Comparison of ENCODE assay signal across 8 mouse cellular contexts in genomic region chr5:125141916-125142315, GRCm38 (mm10). TPM values are rescaled to one million over a fixed set of nuclear protein-coding genes. Genes with fewer than 3 reads are reported as not detected.
A peak's percentile ranks its signal among the peaks of the same experiment; 100 is the strongest.
DNase-seq lines count a peak whose midpoint lies in the region; ATAC-seq and TF ChIP-seq lines count a peak whose summit lies in the region.

No protein-coding gene starts in this region.

- H3K27me3 ChIP-seq in neural tube, embryonic 11.5 days (ENCODE audit: control insufficient read depth, insufficient read depth, low read length): no peaks in the 10 kb centered on the region
- no peaks in the 10 kb centered on the region for H3K27me3 ChIP-seq in heart, embryonic 13.5 days (replicated peaks)
- H3K27me3 ChIP-seq in liver, embryonic 13.5 days: no peaks in the 10 kb centered on the region
- H3K27me3 ChIP-seq in stomach, postnatal 0 days (ENCODE audit: control insufficient read depth, insufficient read depth, low read length): no peaks in the 10 kb centered on the region

- no peak for TF ChIP-seq EP300 in stomach, postnatal 0 days (optimal IDR thresholded peaks at IDR 0.05)

- peak; percentile 37 for TF ChIP-seq CTCF in stomach, postnatal 0 days (IDR thresholded peaks at IDR 0.05; ENCODE audit: low read depth)

- no peak overlapping the region for H3K4me3 ChIP-seq in neural tube, embryonic 11.5 days (ENCODE audit: low read depth, low read length)
- no peak overlapping the region for H3K4me3 ChIP-seq in heart, embryonic 13.5 days
- no peak overlapping the region for H3K4me3 ChIP-seq in liver, embryonic 13.5 days (replicated peaks)
- H3K4me3 ChIP-seq in stomach, postnatal 0 days (ENCODE audit: low read depth, low read length): no peak overlapping the region

- H3K36me3 ChIP-seq in neural tube, embryonic 11.5 days (ENCODE audit: control insufficient read depth, insufficient read depth, low read length): no peaks in the 10 kb centered on the region
- no peaks in the 10 kb centered on the region for H3K36me3 ChIP-seq in heart, embryonic 13.5 days
- no peaks in the 10 kb centered on the region for H3K36me3 ChIP-seq in liver, embryonic 13.5 days
- H3K36me3 ChIP-seq in stomach, postnatal 0 days (ENCODE audit: control insufficient read depth, insufficient read depth, low read length): no peaks in the 10 kb centered on the region

- no peaks in the 10 kb centered on the region for H3K9me3 ChIP-seq in neural tube, embryonic 11.5 days (ENCODE audit: control insufficient read depth, low read length)
- H3K9me3 ChIP-seq in heart, embryonic 13.5 days: no peaks in the 10 kb centered on the region
- H3K9me3 ChIP-seq in liver, embryonic 13.5 days (replicated peaks): no peaks in the 10 kb centered on the region
- H3K9me3 ChIP-seq in stomach, postnatal 0 days (ENCODE audit: control insufficient read depth, low read length): no peaks in the 10 kb centered on the region

- peak; percentile 12 for DNase-seq in neural tube, embryonic 11.5 days (ENCODE audit: low spot score)
- no peak for DNase-seq in neural tube, embryonic 10.5 days (ENCODE audit: extremely low spot score, low spot score)
- no peak for DNase-seq in liver, embryonic 13.5 days
- DNase-seq in stomach, postnatal 0 days (ENCODE audit: low spot score): no peak
- DNase-seq in left cerebral cortex, adult 8-10 months (ENCODE audit: low spot score in 2 of 2): no peak
- DNase-seq in yolk sac, embryonic 10.5 days (ENCODE audit: low spot score): no peak

- peak overlapping the region; percentile 37 for H3K4me2 ChIP-seq in neural tube, embryonic 11.5 days (ENCODE audit: low read depth)
- H3K4me2 ChIP-seq in heart, embryonic 13.5 days: peak overlapping the region; percentile 81
- H3K4me2 ChIP-seq in liver, embryonic 13.5 days: no peak overlapping the region
- peak overlapping the region; percentile 78 for H3K4me2 ChIP-seq in stomach, postnatal 0 days (replicated peaks; ENCODE audit: low read depth)

- peak overlapping the region; percentile 98 for H3K27ac ChIP-seq in neural tube, embryonic 11.5 days (ENCODE audit: low read depth, low read length)
- H3K27ac ChIP-seq in heart, embryonic 13.5 days (replicated peaks): peak overlapping the region; percentile 100
- H3K27ac ChIP-seq in liver, embryonic 13.5 days: peak overlapping the region; percentile 70
- peak overlapping the region; percentile 98 for H3K27ac ChIP-seq in stomach, postnatal 0 days (replicated peaks)

- 59% methylated on average over 5 of the region's 5 CpGs for WGBS in neural tube, embryonic 11.5 days
- 38% methylated on average over 5 of the region's 5 CpGs for WGBS in heart, embryonic 13.5 days
- 49% methylated on average over 5 of the region's 5 CpGs for WGBS in liver, embryonic 13.5 days (ENCODE audit: insufficient replicate concordance)
- 33% methylated on average over 5 of the region's 5 CpGs for WGBS in stomach, postnatal 0 days

- peaks cover 45% of the 10 kb centered on the region for H3K4me1 ChIP-seq in neural tube, embryonic 11.5 days (ENCODE audit: control insufficient read depth, insufficient read depth, low read length)
- H3K4me1 ChIP-seq in heart, embryonic 13.5 days: peaks cover 94% of the 10 kb centered on the region
- peaks cover 73% of the 10 kb centered on the region for H3K4me1 ChIP-seq in liver, embryonic 13.5 days (replicated peaks)
- H3K4me1 ChIP-seq in stomach, postnatal 0 days (replicated peaks; ENCODE audit: control insufficient read depth, insufficient read depth): peaks cover 24% of the 10 kb centered on the region

- ATAC-seq in neural tube, embryonic 11.5 days (ENCODE audit: insufficient read depth, low FRiP score, low TSS enrichment): peak; percentile 8; the same call in 1 of the 2 replicates
- no peak for ATAC-seq in heart, embryonic 13.5 days (ENCODE audit: extremely low read depth, insufficient number of reproducible peaks, low FRiP score, low TSS enrichment)
- ATAC-seq in liver, embryonic 13.5 days (ENCODE audit: low read depth): no peak; the same call in 1 of the 2 replicates
- no peak; the same call in 1 of the 2 replicates for ATAC-seq in stomach, postnatal 0 days (ENCODE audit: low FRiP score, low TSS enrichment)
- ATAC-seq in inflammation-experienced regulatory T-cells, adult 6 months: no peak

- H3K9ac ChIP-seq in neural tube, embryonic 11.5 days (ENCODE audit: low read length): no peak overlapping the region; the same call in 1 of the 2 replicates
- H3K9ac ChIP-seq in heart, embryonic 13.5 days: peak overlapping the region; percentile 73
- H3K9ac ChIP-seq in liver, embryonic 13.5 days: no peak overlapping the region
- no peak overlapping the region for H3K9ac ChIP-seq in stomach, postnatal 0 days (ENCODE audit: low read length)

RNA-seq across cellular contexts. Expression of gene Ncor2, which starts 37.1 kb away (rescaled TPM):
- polyA plus RNA-seq in neural tube, embryonic 11.5 days (2014; fragmentation: Nextera tagmentation; extraction: Ambion mirVana): 23.6 and 24.3 TPM in 2 replicates
- polyA plus RNA-seq in heart, embryonic 13.5 days (2015; fragmentation: Nextera tagmentation; extraction: Ambion mirVana): 16.5 and 17.0 TPM in 2 replicates
- polyA plus RNA-seq in liver, embryonic 13.5 days (2015; fragmentation: Nextera tagmentation; extraction: Ambion mirVana): 3.9 and 4.5 TPM in 2 replicates
- 11.1 and 12.1 TPM in 2 replicates for polyA plus RNA-seq in stomach, postnatal 0 days (2015; fragmentation: Nextera tagmentation; extraction: Ambion mirVana)
- 1 to 10 TPM; 3.9 to 6.7 (median 4.7) TPM for polyA plus RNA-seq in inflammation-experienced regulatory T-cells, adult 6 months (2017; shearing (Covaris generic))
- total RNA-seq in left cerebral cortex, adult 8-10 months (2022): 100 to 1,000 TPM; 171 to 184 (median 179) TPM
